Mouse (Mus musculus) stomach, postnatal 0 days (tissue): ENCODE data around the gene Ifrd2. TPM values are rescaled to one million over a fixed set of nuclear protein-coding genes. Genes with fewer than 3 reads are reported as not detected.

ENCODE experiments used
- ATAC-seq: fragments of 200-750 bp; cut with Nextera tagmentation; 2 replicates; pipeline ENCODE4 v1.8.0; 2017; ENCODE audit not compliant: low FRiP score, low TSS enrichment
- DNase-seq: peaks from one replicate; pipeline ENCODE4 v3.0.0-alpha.2; 2016; ENCODE audit warnings: low spot score
- H3K27ac ChIP-seq: fragments of 300-500 bp; sonication (generic); replicated peaks from 2 replicates; pipeline ENCODE4 v1.5.1; 2014; ENCODE audit warnings: mild to moderate bottlenecking, control low read depth
- H3K27me3 ChIP-seq: fragments of 300-500 bp; sonication (generic); 2 replicates; pipeline ENCODE4 v1.6.1; 2014; ENCODE audit warnings: low read length; ENCODE audit not compliant: control insufficient read depth, insufficient read depth
- H3K36me3 ChIP-seq: fragments of 300-500 bp; sonication (generic); 2 replicates; pipeline ENCODE4 v1.6.1; 2014; ENCODE audit warnings: low read length, mixed read lengths; ENCODE audit not compliant: control insufficient read depth, insufficient read depth
- H3K4me1 ChIP-seq: fragments of 300-500 bp; sonication (generic); replicated peaks from 2 replicates; pipeline ENCODE4 v1.6.1; 2014; ENCODE audit warnings: antibody characterized with exemption; ENCODE audit not compliant: control insufficient read depth, insufficient read depth
- H3K4me2 ChIP-seq: fragments of 300-500 bp; sonication (generic); replicated peaks from 2 replicates; pipeline ENCODE4 v1.6.1; 2014; ENCODE audit warnings: low read depth, mild to moderate bottlenecking, control low read depth, moderate library complexity
- H3K4me3 ChIP-seq: fragments of 300-500 bp; sonication (generic); 2 replicates; pipeline ENCODE4 v1.5.1; 2014; ENCODE audit warnings: low read depth, low read length, control low read depth
- H3K9ac ChIP-seq: fragments of 300-500 bp; sonication (generic); 2 replicates; pipeline ENCODE4 v1.6.1; 2014; ENCODE audit warnings: mild to moderate bottlenecking, low read length, control low read depth, mixed read lengths
- H3K9me3 ChIP-seq: fragments of 300-500 bp; sonication (generic); 2 replicates; pipeline ENCODE4 v1.6.1; 2016; ENCODE audit warnings: low read length; ENCODE audit not compliant: control insufficient read depth
- CTCF ChIP-seq: IDR thresholded peaks from 2 replicates; pipeline ENCODE4 v1.5.1; 2016; ENCODE audit warnings: antibody characterized with exemption, low read depth, mild to moderate bottlenecking, moderate library complexity
- EP300 ChIP-seq: optimal IDR thresholded peaks from 2 replicates; pipeline ENCODE3; 2016; ENCODE audit warnings: antibody characterized with exemption
- WGBS: fragments of 180-500 bp; shearing (Covaris S2); extraction: QIAGEN DNeasy Blood & Tissue Kit; methylation state at CpG from one replicate; pipeline ENCODE4 v1.1.7; 2014; 5-methylcytosine and 5-hydroxymethylcytosine counted together
- polyA plus RNA-seq: library from polyadenylated mRNA; unstranded; fragments of >200 nt; fragmentation: Nextera tagmentation; extraction: Ambion mirVana; gene quantifications from 2 replicates; pipeline ENCODE4 v1.2.1, GENCODE M21; 2015

The Ifrd2 gene
- polyA plus RNA-seq, 1 experiment from 2014 or later, result 35.5 TPM

GRCm38 (mm10) chr9:107607653-107608245, 20.3 kb downstream of the Ifrd2 start:
- H3K27me3 ChIP-seq, result no peaks in the 10 kb centered on the region
- ATAC-seq, result no peak
- DNase-seq, result peak; percentile 55
- H3K9me3 ChIP-seq, result no peaks in the 10 kb centered on the region
- H3K27ac ChIP-seq, result peak overlapping the region; percentile 53; the same call in 1 of the 2 replicates
- no peaks in the 10 kb centered on the region for H3K36me3 ChIP-seq
- TF ChIP-seq CTCF (no peak), EP300 (no peak)
- H3K4me2 ChIP-seq, result 0 out of 2 replicates have a peak overlapping the region, but pooled peaks have one; percentile 11
- no peak overlapping the region for H3K4me3 ChIP-seq
- H3K4me1 ChIP-seq, result peaks cover 16% of the 10 kb centered on the region
- 51% methylated on average over 9 of the region's 9 CpGs for WGBS
- H3K9ac ChIP-seq, result peak overlapping the region; percentile 28

GRCm38 (mm10) chr9:107608741-107609432, 21.4 kb downstream of the Ifrd2 start, which contains the start of gene Sema3b:
TSS of gene Sema3b (minus strand) at chr9:107609229.
- DNase-seq, result peak; percentile 64
- Histone ChIP-seq H3K4me3 (no peak within 1 kb of the TSS), H3K27ac (peak within 1 kb of the TSS; percentile 53; the same call in 1 of the 2 replicates), H3K4me2 (no peak within 1 kb of the TSS), H3K36me3 (no peaks in the 10 kb centered on the region), H3K9me3 (no peaks in the 10 kb centered on the region), H3K4me1 (peaks cover 16% of the 10 kb centered on the region), H3K9ac (peak within 1 kb of the TSS; percentile 28), H3K27me3 (no peaks in the 10 kb centered on the region)
- TF ChIP-seq EP300 (no peak), CTCF (no peak)
- 47% methylated on average over 11 of the region's 12 CpGs for WGBS
- no peak for ATAC-seq

DNA sequence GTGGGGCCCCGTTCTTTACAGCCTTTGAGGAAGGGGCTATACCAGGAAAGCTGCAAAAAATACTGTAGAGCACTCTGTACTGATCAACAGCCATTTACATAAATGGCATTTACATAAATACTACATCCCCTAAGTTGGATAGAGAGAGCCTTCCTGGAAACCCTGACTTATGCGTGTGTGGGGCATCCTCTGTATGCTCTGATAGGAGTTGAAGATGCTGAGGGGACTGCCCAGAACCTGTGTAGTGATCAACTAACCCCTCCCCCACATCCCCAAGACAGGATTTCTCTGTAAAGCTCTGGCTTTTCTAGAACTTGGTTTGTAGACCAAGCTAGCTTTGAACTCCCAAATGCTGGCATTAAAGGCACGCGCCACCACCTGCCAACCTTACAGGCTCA, 22.0 kb downstream of the Ifrd2 start:
- WGBS, result 77% methylated on average over 4 of the region's 4 CpGs
- Histone ChIP-seq H3K27ac (no peak overlapping the region), H3K27me3 (no peaks in the 10 kb centered on the region), H3K4me2 (no peak overlapping the region), H3K4me3 (no peak overlapping the region), H3K9ac (no peak overlapping the region), H3K9me3 (no peaks in the 10 kb centered on the region), H3K4me1 (peaks cover 16% of the 10 kb centered on the region), H3K36me3 (no peaks in the 10 kb centered on the region)
- no peak for TF ChIP-seq CTCF
- DNase-seq (no peak), ATAC-seq (no peak)

DNA sequence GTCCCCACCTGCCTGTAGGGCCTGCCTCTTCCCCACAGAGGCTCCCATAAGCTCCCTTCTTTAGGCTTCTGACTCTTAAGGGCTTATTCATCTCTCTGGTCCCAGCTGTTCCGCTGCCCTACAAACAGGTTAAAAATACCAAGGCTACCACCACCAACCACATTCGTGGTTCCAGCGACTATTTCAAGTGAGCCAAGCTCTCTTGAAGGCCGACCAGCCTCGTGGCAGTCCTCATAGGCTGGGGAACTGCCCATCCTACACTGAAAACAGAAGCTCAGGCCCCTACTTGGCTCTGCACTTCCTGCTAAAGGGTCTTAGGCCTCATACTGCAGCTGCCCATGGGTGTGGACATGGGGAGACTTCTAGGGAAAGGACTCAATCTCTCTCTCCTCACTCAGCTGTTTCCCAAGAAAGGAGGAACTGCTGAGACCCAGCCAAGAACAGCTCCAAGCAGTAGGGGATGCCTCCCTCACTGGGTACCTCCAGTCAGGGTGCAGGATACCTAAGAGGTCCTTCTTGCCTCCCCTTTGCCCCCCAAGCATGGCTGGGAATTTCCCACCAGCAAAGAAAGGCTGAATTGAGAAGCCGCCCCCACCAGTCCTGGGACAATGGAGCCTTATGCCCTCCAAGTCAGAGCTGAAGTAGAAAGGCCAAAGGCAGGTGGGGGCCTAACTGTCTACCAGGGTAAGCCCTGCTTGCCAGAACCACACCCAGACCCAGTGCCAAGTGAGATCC, 24.2 kb downstream of the Ifrd2 start:
- Histone ChIP-seq H3K4me1 (peaks cover 16% of the 10 kb centered on the region), H3K36me3 (peaks cover 17% of the 10 kb centered on the region), H3K9me3 (no peaks in the 10 kb centered on the region), H3K4me2 (peak overlapping the region; percentile 74), H3K27me3 (no peaks in the 10 kb centered on the region), H3K27ac (peak overlapping the region; percentile 96), H3K4me3 (no peak overlapping the region), H3K9ac (peak overlapping the region; percentile 72)
- 57% methylated on average over 6 of the region's 6 CpGs for WGBS
- TF ChIP-seq EP300 (no peak), CTCF (no peak)
- ATAC-seq (no peak), DNase-seq (no peak)

DNA sequence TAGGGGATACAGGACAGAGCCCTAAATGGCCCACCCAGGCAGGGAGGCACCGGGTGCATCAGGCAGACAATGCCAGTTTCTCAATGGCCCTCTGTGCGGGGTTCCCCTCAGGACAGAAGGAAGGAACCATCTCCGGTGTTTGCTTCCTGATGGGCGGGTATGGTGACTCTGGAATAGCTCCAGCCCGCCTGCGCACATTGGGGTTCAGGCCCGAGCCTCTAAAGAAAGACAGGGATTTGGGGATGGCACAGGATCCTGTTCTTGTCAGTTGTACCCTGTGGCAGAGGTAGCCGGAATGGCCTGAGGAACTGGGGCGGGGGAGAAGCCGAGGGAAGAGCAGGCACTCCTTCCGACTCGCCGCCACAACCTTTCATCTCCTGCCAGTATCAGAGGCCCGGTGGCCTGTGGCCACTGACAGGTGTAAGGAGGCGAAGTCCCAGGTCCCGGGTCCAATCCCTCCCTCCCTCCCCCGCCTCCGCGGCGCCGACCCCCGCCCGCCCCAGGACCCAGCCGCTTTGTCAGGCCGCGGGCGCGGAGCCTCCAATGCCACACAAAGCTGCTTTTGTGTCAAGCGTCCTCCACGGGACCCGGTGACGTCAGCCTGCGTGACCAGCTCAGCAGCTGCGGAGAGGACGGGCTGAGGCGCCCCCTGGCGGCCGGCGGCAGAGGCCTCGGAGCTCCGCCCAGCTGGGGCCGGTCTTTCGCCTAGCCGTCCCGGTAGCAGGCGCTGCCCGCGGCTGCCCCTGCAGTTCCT, 24.9 kb downstream of the Ifrd2 start:
- TF ChIP-seq CTCF (peak; percentile 97), EP300 (peak; percentile 86)
- Histone ChIP-seq H3K4me1 (peaks cover 16% of the 10 kb centered on the region), H3K27ac (peak overlapping the region; percentile 96), H3K27me3 (no peaks in the 10 kb centered on the region), H3K4me2 (peak overlapping the region; percentile 74), H3K4me3 (peak overlapping the region; percentile 37), H3K36me3 (peaks cover 22% of the 10 kb centered on the region), H3K9me3 (no peaks in the 10 kb centered on the region), H3K9ac (peak overlapping the region; percentile 72)
- WGBS, result 6% methylated on average over 35 of the region's 48 CpGs
- peak; percentile 94 for ATAC-seq
- peak; percentile 99 for DNase-seq
